Mouse (Mus musculus) MN1 (cell line): ENCODE results near the gene Gjd3.
A peak's percentile ranks its signal among the peaks of the same experiment; 100 is the strongest.

Experiments used
- DNase-seq: peaks from one replicate; pipeline ENCODE4 v3.0.0-alpha.2; 2016; ENCODE audit warnings: low spot score

Gene Gjd3

DNA sequence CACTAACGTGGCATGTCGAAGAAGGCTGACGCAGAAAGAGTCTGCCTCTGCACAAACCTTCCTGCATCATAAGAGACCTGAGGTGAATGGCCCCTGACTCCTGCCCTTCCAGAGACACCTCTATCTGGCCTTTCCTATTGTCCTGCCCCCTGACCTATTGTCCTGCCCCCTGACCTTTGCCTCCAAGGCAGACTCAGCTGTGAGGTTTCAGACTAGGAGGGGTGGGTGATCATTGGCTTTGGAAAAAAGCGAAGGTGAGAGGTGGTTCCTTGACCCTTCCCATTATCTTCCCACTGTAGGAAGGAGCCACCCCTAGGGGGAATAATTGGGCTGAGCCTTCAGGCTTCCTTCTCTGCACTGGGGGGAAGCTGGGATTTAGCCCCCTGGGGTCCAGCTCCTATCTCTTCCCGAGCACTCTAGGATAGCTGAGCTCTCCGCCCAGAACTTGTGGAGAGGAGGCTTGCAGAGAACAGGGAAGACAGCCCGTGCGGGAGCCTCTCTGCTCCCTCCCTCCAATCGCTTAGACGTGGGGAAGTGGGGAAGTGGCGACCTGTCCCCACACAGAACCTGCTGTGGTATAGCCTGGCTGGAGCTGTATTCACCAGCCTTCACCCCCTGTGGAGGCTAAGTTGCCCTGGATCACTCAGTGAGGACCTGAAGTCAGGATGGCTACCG, 20.3 kb downstream of the Gjd3 start:
- no peak for DNase-seq

DNA sequence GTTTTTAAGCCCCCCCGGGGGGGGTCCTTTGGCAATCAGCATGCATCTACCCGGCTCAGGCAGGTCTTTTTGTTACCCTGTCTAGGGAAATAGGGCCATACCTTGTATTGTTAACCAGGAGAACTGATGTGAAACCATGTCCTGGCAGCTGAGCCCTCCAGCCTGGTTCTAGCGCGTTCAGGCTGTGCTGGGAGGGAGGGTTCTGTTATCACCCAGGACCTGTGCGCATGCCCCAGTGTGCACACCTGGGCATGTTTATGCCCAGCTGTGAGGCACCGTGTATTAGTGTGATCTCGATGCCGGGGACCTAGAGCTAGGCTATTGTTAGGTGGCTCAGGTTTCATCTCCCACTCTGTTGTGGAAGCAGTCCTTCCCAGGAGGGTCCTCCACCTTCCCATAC, 21.1 kb downstream of the Gjd3 start:
- no peak for DNase-seq

DNA sequence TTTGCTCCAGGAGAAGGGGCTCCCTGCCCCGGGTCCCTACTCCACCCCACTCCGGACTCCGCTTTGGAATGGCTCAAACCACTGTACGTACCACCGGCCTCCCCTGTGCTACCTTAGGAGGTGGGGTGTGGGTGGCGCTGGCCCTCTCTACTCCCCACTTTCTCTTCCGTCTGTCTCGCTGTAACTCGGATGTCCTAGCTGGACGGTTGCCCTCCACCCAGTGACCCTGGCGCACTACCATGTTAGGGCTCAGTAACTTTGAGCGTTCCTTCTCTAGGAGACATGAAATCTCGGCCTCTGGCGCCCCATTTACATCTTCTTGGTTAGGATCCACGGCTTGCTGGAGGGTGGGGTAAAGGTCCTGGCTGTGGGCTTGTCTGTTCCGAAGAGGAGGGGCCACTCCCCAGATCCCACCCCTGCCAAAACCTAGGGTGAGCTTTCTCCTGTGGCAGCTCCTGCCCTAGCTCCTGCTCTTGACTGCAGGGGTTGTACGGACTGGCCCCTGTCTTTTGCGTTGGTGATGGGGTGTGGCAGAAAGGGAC, 21.7 kb downstream of the Gjd3 start:
- DNase-seq: no peak

DNA sequence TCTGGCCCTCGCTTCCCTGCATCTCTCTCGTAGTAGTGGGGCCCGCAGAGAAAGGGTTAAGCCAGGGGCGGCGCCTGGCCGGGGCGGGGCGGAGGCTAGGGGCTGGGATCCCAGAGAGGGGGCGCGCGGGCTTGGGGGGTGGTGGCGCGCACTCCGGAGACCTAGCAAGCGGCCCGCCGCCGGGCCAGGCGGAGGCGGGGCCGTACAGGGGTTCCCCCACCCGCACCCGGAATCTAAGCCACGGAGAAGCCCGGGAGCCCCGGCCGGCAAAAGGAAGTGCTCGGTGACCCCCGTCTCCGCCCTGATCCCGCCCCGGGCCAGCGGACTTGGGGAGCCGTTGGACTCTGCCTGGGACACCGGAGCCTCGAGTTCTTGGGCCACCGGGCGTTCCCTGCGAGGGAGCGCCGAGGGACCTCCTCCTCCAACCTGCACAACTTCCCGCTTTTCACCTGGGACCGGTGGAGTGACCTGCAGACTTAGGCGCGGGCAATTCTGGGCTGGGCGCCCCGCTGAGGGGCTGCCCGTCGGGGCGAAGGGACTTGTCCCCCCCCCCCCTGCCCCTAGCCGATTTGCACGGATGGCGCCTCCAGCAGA, 22.4 kb downstream of the Gjd3 start:
- DNase-seq: peak; percentile 56

DNA sequence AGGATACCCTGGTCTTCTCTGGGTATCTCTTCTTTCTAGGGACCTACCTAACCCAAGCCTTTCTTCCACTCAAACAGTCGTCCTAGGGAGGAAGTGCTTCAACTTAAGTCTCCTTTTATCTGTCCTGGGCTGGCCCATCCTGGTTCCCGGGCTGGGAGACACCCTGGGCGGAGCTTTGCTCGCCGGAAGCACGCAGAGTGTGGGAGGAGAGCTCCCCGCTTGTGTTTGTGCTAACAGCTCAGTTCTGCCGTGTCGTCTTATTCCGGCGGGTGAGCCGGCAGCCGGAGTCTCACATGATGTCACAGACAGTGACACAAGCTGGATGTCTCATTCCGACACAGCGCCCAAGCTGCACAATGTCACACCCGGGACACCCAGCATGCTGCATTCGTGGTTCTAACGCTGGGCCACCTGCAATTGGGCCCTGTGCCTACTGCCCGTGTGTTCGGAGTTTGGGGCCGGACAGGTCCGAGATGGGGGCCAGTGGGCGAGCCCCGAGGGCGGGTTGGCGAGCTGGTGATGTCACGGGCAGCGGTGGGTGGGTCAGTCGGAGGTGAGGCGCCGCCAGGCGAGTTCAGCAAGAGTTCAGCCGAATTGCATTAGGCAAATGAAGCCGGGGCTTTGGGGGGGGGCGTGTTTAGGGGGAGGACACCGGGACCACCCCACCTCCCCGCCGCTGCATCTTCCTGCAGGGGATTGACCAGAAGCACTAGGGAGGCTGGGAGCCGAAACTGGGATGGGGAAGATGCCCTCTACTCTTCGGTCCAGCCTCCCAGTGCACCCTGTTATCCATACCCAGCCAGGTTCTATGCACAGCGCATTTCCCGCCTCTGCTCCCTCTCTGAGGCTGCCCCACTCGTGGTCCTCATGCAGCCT, 23.1 kb downstream of the Gjd3 start:
- peak; percentile 76 for DNase-seq

DNA sequence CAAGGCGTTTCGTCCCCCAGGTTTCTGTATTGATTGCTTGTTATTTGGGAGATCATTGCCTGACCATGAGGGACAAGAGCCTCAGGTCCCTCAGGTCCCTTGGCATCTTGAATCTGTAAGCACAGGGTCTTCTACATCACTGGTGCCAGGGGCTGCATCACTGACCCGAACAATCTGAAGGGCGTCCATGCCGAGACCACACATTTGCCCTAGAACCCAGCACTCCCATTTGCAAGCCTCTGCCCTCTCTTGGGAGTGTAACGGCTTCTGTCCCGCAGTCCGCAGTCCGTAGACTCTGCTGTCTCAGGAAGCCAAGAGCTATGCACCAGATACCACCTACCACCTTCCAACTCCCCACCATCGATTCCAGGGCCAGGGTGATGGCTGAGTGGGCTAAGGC, 26.5 kb downstream of the Gjd3 start:
- DNase-seq: no peak

DNA sequence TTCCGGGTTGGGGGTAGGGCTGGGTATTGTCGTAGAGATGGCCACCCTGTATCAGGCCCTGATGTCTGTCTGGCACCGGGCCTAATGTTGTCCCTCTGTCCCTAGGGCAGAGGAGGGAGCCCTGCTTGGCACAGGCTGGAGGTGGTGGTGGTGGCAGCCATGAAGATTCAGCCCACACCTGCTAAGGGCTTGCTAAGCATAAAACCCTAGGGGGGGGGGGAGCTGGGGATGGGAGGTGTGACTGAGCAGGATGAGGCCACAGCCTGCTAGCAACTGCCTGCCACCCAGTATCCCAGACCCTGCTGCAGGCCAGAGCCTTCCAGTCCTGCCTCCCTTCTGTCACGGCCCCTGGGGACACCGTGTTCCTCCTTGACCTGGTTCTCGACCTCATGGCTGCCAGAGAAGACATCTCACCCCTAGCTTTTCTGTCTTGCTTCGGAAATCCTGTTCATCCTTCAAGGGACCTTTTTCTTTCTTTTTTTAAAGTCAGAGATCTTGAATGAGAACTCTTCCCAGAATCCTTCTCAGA, 27.0 kb downstream of the Gjd3 start:
- DNase-seq: no peak

DNA sequence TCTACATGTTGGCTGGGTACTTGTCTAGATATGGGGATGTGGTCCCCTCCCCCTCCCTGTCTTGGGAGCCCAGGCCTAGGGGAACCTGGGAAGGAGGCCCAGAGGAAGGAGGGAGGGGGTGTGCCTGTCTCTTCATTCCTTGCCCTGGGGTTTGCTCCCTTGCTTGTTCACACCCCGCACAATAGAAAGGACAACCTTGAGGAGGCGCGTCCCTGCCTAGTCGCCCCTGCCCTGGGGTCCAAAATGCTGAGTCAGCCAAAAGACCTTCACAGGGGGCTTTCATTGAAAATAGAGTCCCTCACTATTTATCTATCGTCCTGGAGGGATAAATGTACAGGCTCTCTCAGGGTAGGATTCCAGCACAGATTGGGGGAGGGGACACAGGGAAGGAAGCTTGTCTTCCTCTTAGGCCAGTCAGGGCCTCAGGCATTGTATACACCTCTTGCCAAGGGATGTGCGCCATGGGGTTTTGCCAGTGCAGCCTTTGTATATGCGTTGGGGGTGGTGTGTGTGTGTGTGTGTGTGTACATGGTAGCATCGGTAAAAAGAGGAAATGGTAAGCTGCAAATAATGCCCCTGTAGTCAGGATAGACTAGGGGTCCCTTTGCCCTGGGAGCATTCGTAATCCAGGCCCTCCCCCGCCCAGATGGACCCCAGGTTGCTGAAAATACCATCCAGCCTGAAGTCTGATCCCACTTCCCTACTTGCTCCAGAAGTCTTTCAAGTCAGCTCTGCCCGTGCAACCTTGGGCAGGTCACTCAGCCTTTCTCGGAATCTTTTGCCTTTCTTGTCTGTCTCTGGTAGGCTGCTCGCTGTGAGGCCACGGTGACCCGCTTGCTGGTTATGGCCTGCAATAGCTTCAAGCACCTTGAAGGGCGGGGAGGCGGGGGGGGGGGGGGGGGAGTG, 27.8 kb downstream of the Gjd3 start:
- no peak for DNase-seq

DNA sequence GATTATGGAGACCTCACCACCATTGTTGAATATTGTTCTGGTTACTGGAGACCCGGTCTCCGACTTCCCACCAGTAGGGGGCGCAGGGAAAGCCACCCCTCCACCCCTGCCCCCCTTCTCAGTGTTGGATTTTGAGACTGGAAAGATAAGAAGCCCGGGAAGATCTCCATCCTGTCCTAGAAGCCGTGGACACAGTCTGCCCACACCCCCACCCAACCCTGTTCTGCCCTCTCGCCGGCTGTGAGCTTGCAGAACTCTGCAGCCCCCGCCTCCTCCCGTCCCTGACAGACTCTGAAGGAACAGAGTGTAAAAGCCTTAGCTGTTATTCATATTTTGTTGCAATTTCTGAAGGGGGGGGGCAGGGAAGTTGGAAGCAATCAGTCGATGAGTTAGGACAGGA, 28.4 kb downstream of the Gjd3 start:
- peak; percentile 82 for DNase-seq

DNA sequence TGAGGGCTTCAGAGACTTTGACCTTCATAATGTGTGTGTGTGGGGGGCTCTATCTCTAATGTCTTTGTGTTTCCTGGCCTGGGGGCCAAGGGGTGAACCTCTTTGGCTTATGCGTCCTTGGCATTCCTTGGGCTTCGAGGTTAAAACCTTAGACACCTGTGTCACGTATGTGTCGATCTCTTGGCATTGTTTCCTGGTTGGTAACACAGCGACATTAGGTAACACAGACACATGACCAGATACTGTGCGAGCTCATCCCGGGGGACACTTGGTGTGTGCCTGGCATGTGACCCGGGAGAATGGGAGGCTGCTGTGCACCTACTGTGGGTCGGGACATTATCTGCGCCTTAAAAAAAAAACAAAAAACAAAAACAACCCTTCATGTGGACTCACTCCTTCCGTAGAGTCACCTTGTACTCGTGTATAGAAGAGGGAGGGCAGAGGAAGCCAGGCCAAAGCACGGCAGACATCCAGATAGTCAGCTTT, 28.9 kb downstream of the Gjd3 start:
- DNase-seq: no peak

DNA sequence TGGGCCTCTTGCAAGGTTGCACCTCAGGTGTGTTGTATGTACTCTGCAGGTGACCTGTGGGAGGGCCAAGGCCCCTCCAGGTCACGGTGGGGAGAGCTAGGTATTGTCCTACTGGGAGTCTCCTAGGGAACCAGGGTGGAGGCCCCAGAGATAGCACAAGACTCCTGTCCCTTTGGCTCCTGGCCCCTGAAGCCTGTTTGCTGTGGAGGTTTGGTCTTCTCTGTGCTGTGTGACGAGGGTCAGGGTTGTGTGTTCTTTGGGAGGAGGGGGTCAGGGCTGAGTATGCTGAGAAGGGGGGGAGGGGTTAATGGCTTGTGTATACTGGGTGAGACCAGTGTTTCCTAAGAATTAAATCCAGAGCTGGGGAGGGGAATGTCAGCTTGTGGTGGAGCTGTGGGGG, 29.5 kb downstream of the Gjd3 start:
- no peak for DNase-seq

DNA sequence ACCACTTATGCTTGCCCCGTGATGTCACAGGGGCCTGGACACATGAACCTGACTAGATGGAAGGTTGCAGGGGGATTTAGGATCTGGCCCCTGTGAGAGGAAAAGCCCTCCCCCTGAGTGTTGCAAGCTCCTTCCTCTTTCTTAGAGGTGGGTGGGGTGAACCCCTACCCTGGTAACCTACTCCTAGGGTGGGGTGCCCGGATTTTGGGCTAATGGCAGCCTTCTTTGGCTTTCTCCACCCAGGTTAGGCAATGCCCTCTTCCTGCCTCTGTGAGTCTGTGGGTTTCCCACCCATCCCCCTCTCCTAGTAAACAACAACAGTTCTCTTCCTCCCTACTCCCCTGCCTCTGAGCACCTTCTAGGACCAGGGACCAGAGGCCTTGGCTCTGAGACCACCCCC, 30.1 kb downstream of the Gjd3 start:
- DNase-seq: no peak

DNA sequence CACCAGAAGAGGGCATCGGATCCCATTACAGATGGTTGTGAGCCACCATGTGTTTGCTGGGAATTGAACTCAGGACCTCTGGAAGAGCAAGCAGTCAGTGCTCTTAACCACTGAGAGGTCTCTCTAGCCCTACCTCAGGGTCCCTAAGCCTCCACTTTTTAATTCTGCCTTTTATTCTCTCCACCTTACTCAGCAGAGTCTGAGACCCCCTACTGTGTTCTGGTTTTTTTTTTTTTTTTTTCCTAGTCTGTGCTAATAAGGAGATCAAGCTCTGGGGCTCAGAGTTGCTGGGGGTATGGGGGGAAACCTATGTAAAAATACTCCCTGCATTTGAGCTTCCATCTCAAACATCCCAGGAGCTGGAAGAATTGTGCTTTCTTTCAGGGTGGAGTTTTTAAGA, 30.7 kb downstream of the Gjd3 start:
- no peak for DNase-seq

DNA sequence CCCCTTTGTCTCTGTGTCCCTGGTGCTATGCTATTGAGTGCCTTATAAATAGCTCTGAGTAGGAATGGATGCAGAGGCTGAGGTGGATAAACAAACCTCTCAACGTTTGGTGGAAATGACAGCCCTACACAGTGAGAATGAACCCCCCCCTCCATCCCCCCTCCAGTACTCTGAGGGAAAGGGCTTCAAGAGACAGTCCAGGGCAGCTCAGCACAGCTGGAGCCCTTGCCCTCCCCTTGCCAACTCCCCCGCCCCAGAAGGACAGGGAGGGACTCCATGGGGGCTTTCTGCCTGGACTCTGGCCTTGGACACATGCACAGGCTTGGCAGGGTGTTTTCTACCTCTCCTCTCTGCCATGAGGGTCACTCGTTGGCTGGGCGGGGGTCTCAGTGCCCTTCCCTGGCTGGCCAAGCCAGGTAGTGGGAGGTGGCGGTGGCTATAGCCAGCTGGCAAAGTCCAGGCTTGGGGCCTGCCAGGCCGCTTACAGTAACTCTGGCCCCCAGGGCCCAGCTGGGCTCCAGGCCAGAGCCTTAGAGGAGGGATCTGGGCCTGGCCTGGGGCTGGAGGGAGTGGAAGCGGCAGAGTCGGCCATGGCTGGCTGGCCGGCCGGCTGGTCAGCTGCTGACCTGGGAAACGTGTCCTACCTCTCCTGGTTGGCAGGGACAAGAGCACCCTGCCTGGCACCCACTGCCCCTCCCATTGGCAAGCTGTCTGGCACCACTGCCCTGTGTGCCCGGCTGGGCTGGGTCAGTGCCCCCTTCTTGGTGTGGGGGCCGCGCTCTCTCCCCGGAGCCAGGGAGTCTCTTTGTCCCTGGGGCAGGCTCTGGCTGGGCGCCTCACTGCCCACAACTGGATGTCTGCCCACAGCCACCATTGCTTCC, 31.6 kb downstream of the Gjd3 start:
- DNase-seq: peak; percentile 95

DNA sequence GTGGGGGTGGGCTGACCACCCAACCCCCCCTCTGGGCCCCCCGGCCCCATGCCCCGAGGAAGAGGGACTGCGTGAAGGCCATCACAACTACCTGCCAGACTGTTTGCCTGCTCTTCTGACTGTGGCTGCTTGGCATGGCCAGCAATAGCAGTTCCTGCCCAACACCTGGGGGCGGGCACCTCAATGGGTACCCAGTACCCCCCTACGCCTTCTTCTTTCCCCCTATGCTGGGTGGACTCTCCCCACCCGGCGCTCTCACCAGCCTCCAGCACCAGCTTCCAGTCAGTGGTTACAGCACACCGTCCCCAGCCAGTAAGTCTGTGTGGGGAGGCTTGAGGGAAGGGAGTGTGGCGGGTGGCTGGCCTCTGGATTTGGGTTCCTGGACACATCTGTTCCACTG, 32.3 kb downstream of the Gjd3 start:
- DNase-seq: no peak

DNA sequence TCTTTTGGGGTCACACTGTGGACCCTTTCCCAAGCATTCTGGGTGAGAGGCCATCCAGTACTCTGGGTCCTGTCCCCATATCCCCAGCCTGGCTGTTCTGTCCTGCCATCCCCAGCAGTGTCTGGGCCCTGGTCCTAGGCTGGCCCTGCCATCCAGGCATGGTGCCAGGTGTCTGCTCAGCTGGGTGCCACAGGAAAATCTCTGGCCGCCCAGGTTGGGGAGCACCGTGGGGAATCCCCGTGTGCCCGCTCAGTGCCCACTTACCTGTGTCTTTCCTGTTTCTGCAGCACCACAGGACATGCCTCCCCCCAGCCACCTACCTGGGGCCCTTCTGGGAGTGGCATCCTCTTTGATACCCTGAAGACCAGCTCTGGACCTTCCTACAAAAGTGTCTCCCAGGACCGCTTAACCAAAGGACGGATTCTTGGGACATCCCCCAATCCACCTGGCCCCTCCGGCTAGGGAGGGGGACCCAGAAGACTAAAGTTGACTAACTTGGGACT, 32.8 kb downstream of the Gjd3 start:
- DNase-seq: peak; percentile 60

DNA sequence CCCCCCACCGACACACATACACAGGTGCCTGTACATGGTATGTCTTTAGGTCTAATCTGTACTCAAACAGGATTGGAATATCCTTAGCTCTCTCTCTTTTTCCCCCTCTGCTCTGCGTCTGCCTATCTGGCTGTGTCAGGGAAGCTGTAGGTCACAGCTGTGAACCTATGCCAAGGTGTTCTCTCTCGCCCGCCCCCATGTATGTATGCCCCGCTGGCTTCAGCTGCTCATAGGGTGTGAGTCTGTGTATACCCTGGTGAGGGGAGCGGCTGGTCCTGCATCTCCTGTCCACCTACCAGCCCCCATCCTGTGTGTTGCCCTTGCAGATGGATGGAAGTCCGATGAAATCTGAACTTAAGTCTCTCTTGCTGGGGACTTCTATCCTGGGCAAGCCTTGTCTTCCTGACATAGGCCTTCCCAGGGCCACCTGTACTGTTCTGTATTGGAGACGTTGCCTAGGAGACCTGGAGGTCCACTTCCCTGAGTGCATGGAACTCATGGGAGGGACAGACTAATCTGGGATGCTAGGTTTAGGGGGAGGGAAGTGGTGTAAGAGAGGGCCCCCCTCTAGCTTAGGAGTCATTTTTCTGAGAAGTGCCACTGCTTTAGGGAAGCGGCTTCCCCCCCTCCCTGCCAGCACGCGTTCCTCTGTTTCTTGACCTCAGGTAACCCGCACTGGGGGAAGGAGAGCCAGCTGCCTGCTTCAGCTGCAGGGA, 33.4 kb downstream of the Gjd3 start:
- DNase-seq: no peak

DNA sequence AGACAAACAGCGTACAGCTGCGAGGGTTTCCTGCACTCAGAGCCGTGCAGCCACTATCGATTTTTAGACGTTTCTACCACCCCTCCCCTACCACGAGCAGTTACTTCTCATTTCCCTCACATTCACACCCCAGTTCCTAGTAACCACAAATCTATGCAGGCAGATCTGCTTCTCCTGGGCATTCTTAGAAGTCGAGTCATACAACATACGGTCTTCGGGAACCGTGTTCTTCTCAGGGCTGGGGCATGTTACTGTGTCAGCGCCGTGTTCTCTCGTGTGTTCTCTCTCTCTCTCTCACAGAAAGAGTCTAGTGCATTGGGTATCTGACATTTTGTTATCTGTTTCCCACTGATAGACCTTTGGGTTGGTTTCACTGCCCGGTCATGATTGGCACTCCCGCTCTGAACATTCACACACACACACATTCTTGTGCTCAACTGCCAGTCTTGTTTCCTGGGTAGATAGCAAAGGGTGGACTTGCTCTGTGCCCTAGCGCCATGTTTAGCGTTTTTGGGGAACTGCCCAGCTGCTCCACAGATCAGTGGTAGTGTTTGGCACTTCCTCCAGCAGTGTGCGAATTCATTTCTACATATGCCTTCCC, 34.7 kb downstream of the Gjd3 start:
- no peak for DNase-seq

DNA sequence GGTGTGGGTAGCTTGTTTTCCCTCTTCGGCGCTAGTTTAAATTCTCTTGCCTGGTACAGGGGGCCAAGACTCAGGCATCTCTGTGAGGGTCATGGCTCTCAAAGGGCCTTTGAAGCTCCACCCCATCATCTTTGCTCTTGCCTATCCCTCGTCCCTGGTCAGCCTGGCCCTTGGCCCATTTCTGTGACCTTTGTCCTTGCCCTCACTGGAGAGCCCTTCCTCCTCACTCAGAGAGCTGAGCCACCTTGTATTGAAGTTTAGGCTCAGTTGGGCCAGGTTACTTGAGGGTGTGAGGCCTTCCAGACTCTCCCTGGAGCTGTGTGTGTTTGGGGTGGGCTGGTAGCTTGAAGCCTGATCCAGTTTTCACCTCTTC, 37.2 kb downstream of the Gjd3 start:
- DNase-seq: no peak
